Mouse (Mus musculus) myocyte (in vitro differentiated cells): ENCODE results near the gene Cacng3.

Experiments
- CEBPB ChIP-seq: IDR thresholded peaks from 2 replicates; pipeline ENCODE4 v1.6.1; 2011; ENCODE audit warnings: mild to moderate bottlenecking, moderate library complexity; ENCODE audit not compliant: poor library complexity, insufficient read depth, severe bottlenecking
- E2F4 ChIP-seq: IDR thresholded peaks from one replicate; pipeline ENCODE4 v1.6.1; 2011; ENCODE audit warnings: mild to moderate bottlenecking, control low read depth, moderate library complexity; ENCODE audit not compliant: insufficient read depth
- MAX ChIP-seq: IDR thresholded peaks from one replicate; pipeline ENCODE4 v1.6.1; 2011; ENCODE audit warnings: low read depth, mild to moderate bottlenecking, control low read depth
- MYOG ChIP-seq, 3 experiments: IDR thresholded peaks; one replicate each; pipeline ENCODE4 v1.6.1; 2011; ENCODE audit warnings: control low read depth in 2 of 3, low read depth in 2 of 3, mild to moderate bottlenecking in 2 of 3; ENCODE audit not compliant: insufficient read length in 2 of 3, control insufficient read depth in 1 of 3, insufficient read depth in 1 of 3
- POLR2A ChIP-seq: IDR thresholded peaks from one replicate; pipeline ENCODE4 v1.6.1; 2011; ENCODE audit warnings: low read depth, mild to moderate bottlenecking, control low read depth, moderate library complexity; ENCODE audit not compliant: insufficient read length
- POLR2AphosphoS2 ChIP-seq: IDR thresholded peaks from one replicate; pipeline ENCODE4 v1.6.1; 2011; ENCODE audit warnings: low read depth, control low read depth; ENCODE audit not compliant: insufficient read length
- TCF12 ChIP-seq: IDR thresholded peaks from one replicate; pipeline ENCODE4 v1.6.1; 2011; ENCODE audit warnings: mild to moderate bottlenecking, control low read depth; ENCODE audit not compliant: poor library complexity, insufficient read depth, severe bottlenecking
- TCF3 ChIP-seq: IDR thresholded peaks from one replicate; pipeline ENCODE4 v1.6.1; 2011; ENCODE audit warnings: low read depth, control low read depth; ENCODE audit not compliant: insufficient read length
- USF1 ChIP-seq: IDR thresholded peaks from one replicate; pipeline ENCODE4 v1.6.1; 2011; ENCODE audit warnings: low read depth, mild to moderate bottlenecking, control low read depth, moderate library complexity

- TF ChIP-seq MYOG (IDR thresholded peaks at IDR 0.05; ENCODE audit: control insufficient read depth in 1 of 3, insufficient read depth in 1 of 3, insufficient read length in 2 of 3, low read depth in 2 of 3) (no peak), E2F4 (no peak), POLR2A (no peak), USF1 (no peak), TCF3 (no peak), MAX (no peak), CEBPB (no peak), TCF12 (no peak), POLR2AphosphoS2 (no peak)
Measured at GRCm38 (mm10) chr7:122768292-122769020, 98.2 kb downstream of the Cacng3 start.
